Mouse (Mus musculus) kidney, postnatal 36 days (tissue): ENCODE data around the gene Ccdc172.
A peak's percentile ranks its signal among the peaks of the same experiment; 100 is the strongest.

Source experiments
- DNase-seq, 2 experiments: peaks; one replicate each; pipeline ENCODE4 v3.0.0; 2021 to 2022; ENCODE audit warnings: mixed read lengths in 2 of 2

Ccdc172 gene

GRCm38 (mm10) chr19:58511818-58512217 lies at the start of gene Ccdc172:
Gene Ccdc172, plus strand, starts transcription at chr19:58511993.
- DNase-seq: no peak

- no peak for DNase-seq
Measured at GRCm38 (mm10) chr19:58463755-58464154, 48.0 kb upstream of the Ccdc172 start.

DNA sequence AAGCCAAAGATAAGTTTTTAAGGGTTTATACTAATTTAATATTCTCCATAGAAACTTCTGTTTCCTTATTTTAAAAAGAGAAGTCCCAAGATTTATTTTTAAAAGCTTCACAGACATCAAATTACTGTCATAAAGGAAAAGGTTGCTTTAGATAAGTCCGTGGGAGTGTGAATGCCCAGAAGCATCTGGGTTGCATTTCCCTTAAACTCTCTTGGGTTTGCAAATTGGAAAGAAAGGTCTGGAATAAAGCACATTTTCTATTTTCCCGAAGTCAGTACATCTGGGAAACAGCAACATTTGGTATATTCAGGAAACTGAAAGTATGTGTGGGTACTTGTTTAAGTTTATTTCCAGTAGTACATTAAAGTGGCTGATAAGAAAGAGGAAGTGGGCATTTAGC lies 43.5 kb upstream of the Ccdc172 start:
- no peak for DNase-seq

DNA sequence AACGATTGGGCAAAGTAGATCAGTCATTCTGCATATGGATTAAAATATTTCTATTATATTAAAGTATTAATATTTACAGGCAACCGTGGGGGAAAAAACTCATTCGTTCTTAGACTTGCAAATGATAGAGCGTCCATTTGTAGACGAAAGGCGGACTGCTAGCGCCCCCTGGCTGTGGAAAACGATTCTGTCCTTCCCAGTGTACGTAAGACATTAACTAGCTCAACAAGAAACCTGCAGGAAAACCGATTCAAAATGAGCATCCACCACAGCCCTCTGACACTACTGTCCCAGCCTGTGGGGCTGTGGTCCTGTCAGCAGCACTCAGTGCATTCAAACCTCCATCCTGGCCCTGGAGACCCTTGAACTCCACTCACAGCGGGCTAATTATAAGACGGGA lies 42.4 kb upstream of the Ccdc172 start:
- peak; percentile 72 to 93 for DNase-seq

GRCm38 (mm10) chr19:58474251-58474650 lies 37.5 kb upstream of the Ccdc172 start:
- no peak for DNase-seq

DNA sequence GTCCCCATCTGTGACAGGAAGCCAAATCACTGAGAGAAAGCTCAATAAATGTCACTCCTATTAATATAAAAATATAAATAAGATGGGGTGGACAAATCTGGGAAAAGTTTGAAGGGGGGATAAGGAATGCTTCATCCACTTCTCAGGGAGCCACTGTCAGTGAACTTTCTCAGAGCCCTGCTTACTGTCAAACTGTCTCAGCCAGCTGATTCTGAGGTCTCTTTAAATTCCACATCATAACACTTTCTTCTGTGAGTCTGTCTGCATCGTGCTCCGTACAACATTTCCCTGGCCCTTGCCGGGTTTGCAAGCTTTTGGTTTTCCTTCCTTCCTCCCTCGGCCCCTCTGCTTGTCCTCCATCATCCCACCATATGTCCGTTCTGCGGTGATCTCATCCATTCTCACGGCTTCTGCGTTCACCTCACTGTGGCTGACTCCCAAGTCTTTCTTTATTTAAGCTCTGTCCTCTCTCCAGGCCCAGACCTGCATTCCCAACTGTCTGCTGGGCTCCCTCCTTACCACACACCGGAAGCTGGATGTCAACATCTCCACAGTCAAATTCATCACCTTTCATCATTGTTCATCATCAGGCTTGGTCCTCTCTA lies 29.3 kb upstream of the Ccdc172 start:
- DNase-seq: no peak

GRCm38 (mm10) chr19:58486686-58487085 lies 25.1 kb upstream of the Ccdc172 start:
- no peak for DNase-seq

DNA sequence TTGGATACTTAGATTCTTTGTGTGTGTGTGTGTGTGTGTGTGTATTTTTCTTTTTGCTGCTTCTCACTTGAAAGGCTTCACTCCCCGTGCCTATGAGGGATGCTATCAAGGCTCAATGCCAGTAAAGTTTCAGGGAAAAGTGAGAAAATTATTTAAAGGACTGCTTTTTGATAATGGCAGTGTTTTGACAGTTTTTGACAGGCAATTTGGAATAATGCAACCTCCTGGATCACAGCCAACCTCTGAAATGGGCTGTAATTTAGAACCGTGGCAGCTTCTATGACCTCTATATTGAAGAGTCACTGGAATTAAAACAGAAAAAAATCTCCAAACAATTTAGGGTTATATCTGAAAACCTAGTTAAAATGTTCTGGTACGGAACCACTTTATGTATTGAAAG lies 14.7 kb upstream of the Ccdc172 start:
- DNase-seq: no peak

GRCm38 (mm10) chr19:58499420-58499966 lies 12.3 kb upstream of the Ccdc172 start:
- no peak for DNase-seq

GRCm38 (mm10) chr19:58500049-58500448 lies 11.7 kb upstream of the Ccdc172 start:
- DNase-seq: no peak

DNA sequence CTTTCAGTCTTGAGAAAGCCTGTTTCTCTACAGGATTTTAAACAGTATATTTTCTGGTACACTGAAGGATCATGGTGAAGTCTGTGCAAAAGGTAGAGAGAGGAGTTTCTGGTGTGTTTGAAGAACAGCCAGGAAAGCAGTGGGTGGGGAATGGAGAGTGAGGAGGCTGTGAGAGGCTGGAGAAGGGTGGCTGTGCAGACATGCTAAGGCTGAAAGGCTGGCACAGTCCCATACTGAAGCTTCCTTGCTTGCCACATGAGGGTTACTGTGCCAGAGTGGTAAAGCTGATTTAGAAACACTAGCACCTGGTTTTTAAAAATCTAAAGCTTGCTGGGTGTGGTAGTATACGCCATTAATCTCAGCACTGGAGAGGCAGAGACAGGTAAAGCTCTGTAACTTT lies 9.9 kb downstream of the Ccdc172 start:
- DNase-seq: no peak

DNA sequence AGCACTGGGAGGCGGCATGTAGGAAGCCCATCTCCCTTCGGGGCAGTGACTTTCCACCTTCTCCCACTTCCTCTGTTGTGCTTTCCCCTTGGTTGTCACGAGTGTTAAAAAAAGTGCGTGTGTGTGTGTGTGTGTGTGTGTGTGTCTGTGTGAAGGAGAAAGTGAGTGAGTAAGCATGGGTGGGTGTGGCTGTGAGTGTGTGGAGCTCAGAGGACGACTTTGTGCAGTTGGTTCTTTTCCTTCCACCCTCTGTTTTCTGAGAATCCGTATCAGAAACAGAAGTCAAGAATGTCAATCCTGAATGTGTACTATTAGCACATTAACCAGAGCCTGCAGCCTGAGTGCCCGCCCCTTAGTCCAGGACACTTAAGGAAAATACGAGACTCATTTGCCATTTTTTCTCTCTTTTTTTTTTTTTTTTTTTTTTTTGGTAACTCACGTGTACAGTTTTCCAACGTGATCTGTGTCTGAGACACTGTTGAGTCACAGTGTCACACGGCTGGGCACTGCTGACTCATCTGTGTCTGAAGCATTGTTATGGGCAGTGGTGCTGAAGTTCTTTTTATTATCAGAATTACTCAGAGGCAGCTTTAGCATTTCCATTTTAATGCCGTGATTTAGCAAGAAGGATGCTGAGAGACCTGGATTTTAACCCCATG lies 12.1 kb downstream of the Ccdc172 start:
- no peak for DNase-seq

- no peak for DNase-seq
Measured at GRCm38 (mm10) chr19:58525457-58526239, 13.9 kb downstream of the Ccdc172 start.

DNA sequence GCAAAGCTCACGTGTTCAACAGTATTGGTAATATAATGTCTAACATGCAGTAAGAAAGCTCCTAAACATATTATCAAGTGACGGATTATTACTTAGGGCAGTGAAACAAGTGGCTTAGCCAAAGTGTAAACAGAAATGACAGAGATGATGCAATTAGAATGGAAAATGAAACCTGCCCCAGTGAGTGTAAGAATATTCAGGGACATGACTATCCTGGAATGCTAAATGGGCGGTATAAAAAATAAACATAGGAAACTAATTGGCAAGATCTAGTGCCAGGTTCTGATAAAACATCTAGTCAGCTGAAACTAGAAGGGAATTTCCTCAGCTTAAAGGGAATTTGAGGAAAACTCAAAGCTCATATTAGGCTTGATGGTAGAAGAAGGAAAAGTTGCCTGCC lies 21.3 kb downstream of the Ccdc172 start:
- no peak for DNase-seq

DNA sequence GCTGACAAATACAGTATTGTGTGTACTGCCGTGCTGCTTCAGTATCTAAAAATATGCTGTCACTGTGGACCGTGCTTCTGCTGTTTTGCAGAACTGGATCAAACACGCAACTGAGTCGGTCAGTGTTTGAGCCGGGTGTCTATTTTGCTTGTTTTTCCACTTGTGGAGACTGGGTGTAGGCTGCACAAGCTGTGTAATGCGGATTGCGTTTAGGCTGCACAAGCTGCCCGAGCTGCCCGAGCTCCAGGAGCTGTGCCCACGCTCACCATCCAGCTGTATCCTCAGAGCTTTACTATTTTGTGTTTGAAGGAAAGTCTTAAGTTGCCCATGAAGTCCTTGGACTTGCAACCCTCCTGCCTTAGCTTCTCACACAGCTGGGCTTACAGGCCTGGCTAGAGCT lies 24.9 kb downstream of the Ccdc172 start:
- DNase-seq: no peak

DNA sequence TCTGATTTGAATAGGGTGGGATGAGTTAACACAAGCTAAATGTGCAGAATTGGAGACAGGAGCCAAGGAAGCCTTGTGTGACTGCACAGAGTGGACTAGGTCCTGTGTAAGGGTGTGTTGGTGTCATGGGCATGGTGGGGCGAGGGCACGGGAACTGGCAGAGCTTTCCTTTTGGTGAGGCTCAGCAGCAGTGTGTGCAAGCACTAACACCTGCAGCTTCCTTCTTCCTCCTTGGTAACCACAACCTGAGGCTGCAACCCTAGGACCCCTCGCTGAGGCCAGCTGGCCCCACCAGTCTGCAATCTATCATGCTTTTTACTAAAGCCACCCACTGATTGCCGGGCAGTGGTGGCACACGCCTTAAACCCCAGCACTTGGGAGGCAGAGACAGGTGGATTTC lies 28.6 kb downstream of the Ccdc172 start:
- DNase-seq: no peak

DNA sequence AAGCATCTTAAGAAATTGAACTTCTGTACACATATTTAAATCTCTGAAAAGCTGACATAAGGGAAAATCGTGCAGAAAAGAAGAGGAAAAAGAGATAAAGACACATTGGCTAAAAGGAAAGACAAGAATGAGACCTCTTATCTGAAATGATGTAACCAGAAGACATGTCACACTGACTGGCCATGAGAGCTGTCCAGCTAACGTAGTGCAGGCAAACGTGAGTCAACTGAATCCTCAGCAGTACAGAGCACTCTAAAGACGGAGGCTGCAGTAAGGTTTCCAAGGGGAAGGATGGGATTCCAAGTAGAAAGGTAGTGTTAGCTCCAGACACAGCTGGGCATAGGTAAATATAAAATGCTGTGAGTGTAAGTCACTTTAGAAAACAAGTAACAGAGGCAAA lies 36.6 kb downstream of the Ccdc172 start:
- no peak for DNase-seq

GRCm38 (mm10) chr19:58550489-58550888 lies 38.7 kb downstream of the Ccdc172 start:
- no peak for DNase-seq

- no peak for DNase-seq
Measured at GRCm38 (mm10) chr19:58550916-58551315, 39.1 kb downstream of the Ccdc172 start.

GRCm38 (mm10) chr19:58554974-58555373 lies 43.2 kb downstream of the Ccdc172 start:
- no peak for DNase-seq

DNA sequence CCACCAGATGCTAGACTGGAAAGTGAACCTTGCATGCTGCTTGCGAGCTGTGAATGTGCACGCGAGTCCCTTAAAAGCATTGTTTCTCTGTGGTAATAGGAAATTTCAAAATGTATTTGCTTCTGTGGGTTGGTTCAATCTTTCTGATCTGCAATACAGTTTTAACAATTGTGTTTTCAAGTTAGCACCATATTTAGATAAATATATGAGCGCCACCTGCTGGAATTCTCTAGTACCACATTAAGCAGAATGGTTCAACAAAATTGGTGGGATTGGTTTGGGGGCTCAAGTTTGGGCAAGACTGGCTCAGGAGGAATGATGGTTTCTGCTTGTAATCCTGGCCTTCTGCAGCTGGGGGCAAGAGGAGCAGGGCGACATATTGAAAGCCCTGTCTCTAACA lies 46.6 kb downstream of the Ccdc172 start:
- DNase-seq: peak; percentile 15 to 66

DNA sequence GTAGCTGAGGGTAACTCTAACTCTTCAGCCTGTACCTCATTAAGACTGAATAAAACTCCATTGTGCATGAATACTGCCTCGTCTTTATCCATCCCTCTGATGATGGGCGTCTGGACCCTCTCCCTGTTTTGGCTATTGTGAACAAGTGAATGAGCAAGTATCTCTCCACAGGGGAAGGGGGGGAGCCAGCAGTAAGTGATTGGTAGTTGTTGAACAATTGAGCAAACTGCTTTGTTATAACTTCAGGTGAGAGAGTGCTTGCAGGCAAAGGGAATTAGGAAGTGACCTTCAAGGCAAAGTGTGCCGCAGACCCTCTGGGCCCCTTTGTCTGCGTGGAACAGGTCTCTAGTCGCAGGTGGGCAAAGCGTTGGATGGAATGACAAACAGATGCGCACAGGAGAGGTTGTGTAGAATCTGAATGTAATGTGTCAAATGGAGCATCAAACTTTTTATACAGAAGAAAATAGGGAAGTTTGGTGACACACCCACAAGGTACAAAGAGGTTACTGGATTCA lies 50.6 kb downstream of the Ccdc172 start:
- DNase-seq: no peak

DNA sequence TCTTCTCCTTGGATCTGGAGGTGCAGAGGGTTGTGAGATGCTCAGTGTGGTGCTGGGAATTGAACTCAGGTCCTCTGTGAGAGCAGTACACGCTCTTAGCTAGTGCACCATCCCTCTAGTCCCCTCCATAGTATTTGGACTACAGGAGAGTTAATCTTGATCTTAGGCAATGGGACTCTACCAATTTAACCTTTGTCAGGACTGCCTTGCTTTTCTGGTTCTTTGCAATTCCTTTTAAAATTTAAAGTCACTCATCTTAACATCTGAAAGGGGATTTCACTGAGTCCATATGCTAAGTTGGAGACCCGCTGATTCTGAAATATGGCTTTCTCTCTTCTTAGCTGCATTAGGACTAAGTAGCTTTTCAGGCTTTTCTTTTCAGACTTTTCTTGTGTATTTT lies 59.8 kb downstream of the Ccdc172 start:
- no peak for DNase-seq
